Mouse (Mus musculus): ENCODE measurements around the gene Zbtb6.
A peak's percentile ranks its signal among the peaks of the same experiment; 100 is the strongest.

The Zbtb6 gene

DNA sequence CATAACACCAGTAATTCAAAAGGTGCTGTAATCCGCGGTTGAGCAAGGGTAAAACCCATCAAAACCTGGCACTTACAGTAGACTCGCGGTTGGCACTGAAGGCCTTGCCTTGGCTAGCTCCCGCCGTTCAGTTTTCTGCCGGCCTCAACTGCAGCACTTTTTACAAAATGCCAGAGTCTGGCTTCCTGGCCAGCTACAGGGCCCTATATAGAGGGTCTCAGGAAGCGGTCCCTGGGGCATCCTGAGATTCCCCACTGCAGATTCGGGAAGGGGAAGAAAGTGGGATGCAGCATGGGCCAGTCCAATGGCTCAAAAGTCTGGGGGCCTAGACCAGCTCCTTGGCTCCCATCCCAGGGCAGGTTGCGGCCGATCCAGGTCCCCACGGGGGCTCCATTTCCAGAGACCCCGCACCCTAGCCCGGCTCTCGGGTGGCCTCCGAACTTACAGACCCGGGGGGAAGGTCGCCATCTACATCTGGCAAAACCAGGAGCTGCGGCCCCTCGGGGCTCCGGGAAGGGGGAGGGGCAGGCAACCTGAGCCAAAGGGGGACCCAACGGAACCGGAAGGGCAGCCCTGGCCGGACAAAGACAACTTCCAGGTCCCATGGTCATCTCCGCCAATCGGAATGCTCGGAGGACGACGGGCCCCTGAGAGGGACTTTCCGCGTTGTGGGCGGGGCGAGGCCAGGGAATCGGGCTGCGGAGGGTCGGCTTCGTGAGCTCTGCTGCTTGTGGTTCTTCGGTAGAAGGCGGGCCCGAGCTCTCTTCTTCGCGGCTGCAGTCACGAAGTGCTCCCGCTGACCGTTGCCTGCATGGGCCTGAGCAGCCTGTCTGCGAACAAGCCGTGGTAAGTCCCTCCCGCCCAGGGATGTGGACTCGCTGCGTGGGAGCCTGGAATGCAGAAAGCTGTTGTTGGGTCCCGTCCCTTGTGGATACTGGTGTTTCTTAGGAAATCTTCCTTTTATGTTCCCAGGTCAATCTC lies at the start of gene Zbtb6, which contains the start of the genes Zbtb26 and Rabgap1:
Gene Zbtb6, minus strand, starts transcription at position 561 of the 981 bp plus-strand sequence.
Gene Zbtb26, minus strand, starts transcription at position 525 of the 981 bp plus-strand sequence.
Gene Rabgap1, plus strand, starts transcription at position 669 of the 981 bp plus-strand sequence.
- DNase-seq (ENCODE audit: low spot score in 2 of 2) = peak; percentile 96 to 97

DNA sequence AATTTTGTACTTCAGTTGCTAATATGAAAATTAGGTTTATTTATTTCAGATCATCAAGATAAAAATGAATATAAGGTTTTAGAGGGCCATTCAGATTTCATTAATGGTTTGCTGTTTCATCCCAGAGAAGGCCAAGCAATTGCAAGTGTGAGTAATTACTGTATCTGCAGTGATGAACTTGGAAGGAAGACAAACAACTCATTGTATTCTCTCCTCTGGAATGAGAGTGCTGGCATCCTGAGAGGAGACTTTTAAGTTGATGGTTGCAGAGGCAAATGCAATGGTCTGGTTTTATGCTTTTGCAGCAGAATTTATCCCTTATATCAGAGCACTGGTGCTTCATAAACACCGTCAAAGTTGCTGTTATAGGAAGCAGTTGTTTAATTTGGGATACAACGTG lies 46.0 kb upstream of the Zbtb6 start:
- DNase-seq (ENCODE audit: low spot score in 2 of 2) = no peak

DNA sequence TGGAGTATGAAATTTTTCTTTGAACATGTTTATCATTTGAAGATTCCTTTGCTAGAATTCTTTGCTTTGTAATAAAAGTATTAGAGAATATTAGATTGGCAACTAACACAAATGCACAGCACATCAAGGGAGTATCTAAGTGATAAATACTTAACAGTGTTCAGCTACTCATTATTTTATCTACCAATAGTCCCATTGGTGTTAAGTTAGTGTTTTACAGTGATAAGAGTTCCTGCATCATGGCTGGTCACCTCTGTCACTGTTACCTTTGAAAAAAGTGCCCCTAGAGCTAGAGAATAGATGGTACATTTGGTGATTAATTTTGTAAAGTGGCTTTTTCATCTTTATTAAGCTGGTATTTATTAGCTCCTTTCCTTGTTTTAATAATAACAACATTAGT lies 43.4 kb upstream of the Zbtb6 start:
- DNase-seq (ENCODE audit: low spot score in 2 of 2) = no peak

DNA sequence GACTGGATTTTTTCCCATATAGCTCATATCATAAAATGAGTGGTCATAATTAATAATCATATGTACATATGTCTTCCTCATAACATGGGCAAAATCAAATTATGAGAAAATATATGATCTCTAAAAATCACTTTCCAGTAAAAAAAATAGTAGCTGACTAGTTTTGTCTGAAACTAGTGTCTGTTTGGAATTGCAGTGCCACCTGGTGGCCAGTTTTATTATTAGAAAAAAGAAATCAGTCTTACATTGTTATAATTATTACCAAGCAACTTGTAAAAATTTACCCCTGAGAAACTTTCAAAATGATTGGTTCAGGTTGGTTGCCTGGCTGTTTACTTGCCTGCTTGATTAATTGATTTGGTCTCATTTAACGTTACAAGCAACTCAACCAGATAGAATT lies 42.4 kb upstream of the Zbtb6 start:
- DNase-seq (ENCODE audit: low spot score in 2 of 2) = peak; percentile 3 to 6

DNA sequence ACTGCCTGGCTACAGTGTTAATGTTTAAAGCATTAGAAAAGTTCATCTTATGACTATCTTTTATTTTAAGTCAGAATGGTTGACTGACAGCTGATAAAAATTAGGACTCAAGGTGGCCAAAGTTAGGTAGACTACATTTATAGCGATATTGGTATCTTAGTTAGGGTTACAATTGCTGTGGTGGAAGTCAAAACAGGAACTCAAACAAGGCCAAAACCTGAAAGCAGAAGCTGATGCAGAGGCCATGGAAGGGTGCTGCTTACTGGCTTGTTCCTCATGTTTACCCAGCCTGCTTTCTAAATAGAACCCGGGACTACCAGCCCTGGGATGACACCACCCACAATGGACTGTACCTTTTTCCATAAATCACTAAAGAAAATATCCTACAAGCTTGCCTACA lies 41.2 kb upstream of the Zbtb6 start:
- DNase-seq (ENCODE audit: low spot score in 2 of 2) = no peak

DNA sequence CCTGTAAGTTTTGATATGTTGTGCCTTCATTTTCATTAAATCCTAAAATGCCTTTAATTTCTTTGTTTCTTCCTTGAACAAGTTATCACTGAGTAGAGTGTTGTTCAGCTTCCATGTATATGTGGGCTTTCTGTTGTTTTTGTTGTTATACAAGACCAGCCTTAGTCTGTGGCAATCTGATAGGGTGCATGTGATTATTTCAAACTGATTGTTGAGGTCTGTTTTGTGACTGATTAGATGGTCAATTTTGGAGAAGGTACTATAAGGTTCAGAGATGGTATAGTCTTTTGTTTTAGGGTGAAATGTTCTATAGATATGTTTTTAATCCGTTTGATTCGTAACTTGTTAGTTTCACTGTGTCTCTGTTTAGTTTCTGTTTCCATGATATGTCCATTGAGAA lies 37.1 kb upstream of the Zbtb6 start:
- no peak for DNase-seq (ENCODE audit: low spot score in 2 of 2)

DNA sequence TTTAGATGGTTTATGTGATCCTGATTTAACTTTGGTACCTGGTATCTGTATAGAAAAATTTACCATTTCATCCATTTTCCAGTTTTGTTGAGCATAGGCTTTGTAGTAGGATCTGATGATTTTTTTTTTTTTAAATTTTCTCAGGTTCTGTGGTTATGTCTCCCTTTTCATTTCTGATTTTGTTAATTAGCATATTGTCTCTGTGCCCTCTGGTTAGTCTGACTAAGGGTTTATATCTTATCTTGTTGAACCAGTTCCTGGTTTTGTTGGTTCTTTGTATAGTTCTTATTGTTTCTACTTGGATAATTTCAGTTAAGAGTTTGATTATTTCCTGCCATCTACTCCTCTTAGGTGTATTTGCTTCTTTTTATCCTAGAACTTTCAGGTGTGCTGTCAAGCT lies 36.6 kb upstream of the Zbtb6 start:
- DNase-seq (ENCODE audit: low spot score in 2 of 2) = no peak

DNA sequence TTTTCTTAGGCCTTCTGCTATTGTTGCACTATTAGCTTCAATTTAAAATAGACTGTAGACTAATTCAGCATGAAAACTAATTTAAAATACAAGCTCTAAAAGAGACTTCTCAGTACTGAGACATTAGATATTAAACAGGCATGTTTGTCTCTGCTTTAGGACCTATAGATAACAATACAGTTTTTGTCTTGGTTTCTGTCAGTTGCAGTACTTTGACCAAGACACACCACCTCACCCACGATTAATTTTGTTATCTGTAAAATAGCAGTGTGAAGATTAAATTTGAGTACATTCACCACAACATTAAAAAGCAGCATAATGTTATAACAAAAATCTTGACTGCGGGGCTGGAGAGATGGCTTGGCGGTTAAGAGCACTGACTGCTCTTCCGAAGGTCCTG lies 23.3 kb upstream of the Zbtb6 start:
- no peak for DNase-seq (ENCODE audit: low spot score in 2 of 2)

DNA sequence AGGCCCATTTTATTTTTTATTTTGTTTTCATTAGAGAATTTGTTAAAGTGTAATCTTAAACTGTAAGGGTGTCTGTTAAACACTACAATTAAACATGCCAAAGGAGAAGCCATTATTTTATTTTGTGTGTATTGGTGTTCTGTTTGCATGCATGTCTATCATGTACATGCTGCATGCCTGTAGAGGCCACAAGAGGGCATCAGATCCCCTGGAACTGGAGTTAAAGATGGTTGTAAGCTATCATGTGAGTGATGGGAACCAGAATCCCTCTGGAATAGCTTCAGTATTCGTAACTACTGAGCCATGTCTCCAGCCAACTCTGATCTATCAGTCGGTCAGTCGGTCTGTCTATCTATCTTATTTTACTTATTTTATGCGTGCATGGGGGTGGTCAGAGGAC lies 17.7 kb upstream of the Zbtb6 start:
- DNase-seq (ENCODE audit: low spot score in 2 of 2) = no peak

DNA sequence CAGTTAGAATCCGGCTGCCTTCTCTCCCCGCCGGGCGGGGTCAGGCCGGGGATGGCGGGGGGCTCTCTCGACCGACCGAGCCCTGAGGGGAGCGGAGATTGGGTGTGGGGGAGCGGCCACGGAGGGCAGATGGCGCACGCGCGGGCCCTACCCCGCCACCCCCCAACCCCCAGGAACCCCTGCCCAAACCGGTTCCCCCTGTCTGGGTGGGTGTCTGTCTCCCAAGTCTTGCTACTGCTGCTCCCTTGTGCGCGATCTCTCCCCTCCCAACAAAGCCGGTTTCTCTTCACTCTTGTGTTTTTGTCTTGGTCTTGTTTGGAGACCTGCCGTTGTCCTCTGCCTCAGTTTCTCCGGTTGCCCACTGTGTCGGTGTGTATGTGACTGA lies 9.4 kb upstream of the Zbtb6 start:
- DNase-seq (ENCODE audit: low spot score in 2 of 2) = peak in 1 of 2 experiments; percentile 5

DNA sequence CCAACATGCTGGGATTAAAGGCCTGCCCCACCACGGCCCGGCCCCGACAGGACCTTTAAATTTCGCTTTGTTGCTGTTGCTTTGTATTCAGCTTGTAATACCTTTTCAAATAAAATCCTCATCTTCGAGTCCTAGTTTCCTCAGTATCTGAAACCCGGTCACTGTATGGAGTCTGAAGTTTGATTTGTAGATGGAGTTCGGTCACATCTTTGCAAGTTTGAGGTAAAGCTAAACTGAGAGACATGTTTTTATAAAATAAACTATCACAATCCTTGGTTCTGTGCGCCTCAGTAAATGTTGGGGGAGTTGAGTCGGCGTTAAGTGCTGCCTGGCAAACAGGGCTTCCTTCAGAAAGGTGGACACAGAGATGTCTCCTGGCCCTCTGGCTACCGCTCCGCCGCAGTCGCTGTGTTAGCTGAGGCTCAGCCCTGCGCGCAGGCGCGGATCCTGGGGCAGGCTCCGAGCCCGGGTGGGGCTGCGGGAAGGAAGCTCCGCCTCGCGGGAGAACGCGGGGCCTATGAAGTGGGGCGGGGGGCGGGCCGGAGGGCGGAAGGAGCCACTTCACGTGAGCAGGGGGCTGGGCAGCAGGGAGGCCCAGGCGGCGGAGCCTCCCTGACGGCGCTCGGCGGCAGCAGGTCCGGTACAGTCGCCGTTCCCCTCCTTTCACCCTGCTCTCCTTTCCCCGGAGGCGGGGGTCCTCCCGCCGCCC lies 8.8 kb upstream of the Zbtb6 start:
- DNase-seq (ENCODE audit: low spot score in 2 of 2) = peak; percentile 90 to 92

DNA sequence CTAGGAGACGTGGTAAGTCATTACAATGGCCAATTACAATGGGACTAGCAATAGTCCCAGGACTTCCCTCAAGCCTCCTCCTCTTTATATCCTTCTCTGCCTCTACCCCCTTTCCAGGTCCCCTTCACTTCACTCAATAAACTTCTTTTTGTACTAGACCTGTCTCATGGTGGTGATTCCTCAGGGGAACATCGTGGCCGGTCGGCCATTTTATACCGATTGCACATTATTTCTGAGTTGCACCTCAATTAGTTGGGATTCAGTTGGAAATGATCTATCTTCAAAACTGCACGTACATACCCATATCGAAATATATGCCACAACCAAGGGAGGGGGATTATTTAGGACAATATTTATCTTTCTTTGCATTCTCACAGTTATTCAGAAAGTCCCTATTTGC lies 11.4 kb downstream of the Zbtb6 start:
- DNase-seq (ENCODE audit: low spot score in 2 of 2) = no peak

DNA sequence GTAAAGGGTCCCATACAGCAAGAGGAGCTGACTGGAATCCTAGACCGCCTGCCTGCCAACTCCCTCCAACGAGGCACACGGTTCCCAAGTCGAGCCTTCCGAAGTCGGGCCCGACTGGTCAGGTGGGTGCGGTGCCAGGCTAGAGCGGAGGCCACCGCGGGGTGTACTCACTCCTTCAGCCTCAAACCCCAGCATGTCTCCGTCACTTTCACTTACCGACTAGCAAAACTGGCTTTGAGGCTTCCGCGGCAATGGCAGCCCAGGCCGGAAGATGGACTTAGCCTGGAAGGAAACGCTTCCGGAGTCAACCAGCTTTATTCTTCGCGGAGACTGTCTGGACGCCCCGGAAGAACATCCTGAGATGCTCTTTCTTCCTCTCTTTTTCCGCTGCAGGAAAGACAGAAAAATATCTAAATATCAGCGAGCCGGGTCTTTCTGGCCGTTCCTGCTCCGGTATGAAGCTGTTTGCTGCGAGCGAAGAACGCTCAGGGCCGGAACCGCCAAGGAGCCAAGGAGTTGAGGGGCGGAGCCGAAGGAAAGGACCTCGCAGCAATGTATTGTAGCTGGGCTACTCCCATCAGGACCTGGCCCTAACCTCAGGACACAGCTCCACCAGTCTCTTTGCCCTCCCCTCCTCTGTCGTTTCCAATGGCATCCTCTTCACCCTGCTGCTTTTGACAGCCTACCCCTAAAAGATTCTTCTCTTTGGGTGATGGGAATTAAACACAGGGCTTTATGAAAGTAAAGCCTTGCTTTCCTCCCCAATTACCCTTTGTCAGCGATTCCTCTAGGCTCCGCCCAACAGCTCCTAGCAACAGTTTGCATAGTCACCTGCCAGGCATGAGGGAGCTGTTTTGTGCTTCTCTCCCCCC lies 12.1 kb downstream of the Zbtb6 start:
- DNase-seq (ENCODE audit: low spot score in 2 of 2) = peak; percentile 84 to 87

DNA sequence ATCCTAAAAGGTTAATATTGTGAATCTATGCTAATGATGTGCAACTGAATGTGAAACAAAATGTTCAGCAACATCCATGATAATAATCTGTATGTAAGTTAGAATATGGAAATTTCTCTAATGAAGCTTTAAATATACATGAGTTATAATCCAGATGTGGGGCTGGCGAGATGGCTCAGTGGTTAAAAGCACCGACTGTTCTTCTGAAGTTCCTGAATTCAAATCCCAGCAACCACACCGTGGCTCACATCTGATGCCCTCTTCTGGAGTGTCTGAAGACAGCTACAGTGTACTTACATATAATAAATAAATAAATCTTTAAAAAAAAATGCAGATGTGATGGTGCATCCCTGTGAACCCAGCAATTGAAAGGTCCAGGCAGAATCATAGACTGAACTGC lies 19.3 kb downstream of the Zbtb6 start:
- DNase-seq (ENCODE audit: low spot score in 2 of 2) = no peak

DNA sequence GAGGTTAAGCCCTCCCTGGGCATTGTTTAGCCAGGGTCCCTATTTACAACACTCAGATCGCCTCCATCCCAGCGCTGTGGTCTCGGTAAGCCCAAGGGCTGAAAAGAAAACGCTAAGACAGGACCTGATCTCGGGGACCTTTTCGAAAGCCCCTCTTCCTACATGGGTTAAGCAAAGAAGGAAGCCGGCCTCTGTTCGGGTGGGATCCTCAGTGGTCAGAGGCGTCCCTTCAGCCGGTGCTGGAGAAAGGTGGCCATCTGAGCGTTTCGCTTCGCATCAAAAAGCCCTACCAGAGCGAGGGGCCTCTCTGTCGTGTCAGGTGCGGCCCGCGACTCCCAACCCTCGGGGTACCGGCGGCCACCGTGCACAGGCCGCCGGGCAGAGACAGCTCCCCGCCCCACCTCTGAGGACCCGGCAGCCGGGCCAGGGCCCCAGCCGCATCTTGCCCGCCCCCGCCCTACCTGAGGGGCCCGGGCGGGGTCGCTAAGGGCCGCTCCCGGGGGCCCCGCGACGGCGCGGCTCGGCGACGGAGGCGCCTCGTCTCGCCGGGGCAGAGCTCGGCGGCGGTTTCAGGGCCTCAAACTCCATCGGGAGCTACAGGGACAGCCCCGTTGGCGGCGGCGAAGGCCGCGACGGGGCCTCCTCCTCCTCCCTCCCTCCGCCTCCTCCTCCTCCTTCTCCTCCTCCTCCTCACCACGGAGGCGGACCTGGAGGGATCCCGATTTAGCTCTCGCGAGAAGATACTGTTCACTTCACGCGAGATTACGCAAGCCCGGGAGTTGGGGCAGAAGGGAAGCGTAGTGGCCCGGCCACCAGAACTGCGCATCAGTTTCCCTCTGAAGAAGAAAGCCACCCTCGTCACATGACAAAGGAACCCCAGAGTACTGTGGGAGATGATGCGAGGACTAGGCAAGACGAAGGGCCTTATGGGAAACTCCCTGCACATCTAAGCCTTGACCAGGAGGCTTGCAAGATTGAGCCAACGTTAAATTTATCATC lies 20.4 kb downstream of the Zbtb6 start, which contains the start of gene Rc3h2:
Gene Rc3h2, minus strand, starts transcription at position 598 of the 999 bp plus-strand sequence.
- peak; percentile 96 to 97 for DNase-seq (ENCODE audit: low spot score in 2 of 2)

DNA sequence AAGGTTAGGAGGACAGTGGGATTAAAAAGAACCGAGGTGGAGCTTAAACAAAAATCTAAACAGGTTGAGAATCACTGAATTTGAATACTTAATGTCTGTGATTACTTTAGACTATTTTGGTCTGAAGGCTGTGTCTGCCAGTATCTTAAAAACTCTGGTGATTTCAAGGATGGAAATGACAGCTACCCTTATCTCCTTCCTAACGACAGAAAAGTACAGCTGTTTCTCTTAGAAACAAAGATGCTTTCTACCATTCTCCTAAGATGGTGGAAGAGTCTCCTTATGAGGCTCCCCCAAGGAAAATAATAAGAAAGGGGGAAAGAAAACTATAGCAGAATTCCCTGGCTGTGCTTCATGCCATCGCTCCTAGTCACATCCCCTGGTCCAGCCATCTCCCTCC lies 21.1 kb downstream of the Zbtb6 start:
- DNase-seq (ENCODE audit: low spot score in 2 of 2) = no peak

DNA sequence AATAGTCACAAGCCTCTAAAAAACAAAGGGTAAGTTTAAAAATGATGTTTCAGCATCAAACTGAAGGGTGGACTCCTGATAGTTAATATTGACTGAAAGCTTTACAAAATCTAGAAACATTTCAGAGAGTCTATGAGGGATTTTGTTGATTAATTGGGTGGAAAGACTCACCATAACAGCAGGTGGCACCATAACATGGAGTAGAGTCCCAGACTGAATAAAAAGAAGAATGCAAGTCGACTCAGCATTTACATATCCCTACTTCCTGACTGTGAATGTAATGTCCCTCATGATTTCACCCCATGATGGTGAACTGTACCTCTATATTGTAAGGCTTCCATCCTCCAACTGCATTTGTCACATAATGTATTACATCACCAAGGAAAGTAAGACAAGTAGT lies 47.4 kb downstream of the Zbtb6 start:
- DNase-seq (ENCODE audit: low spot score in 2 of 2) = no peak

DNA sequence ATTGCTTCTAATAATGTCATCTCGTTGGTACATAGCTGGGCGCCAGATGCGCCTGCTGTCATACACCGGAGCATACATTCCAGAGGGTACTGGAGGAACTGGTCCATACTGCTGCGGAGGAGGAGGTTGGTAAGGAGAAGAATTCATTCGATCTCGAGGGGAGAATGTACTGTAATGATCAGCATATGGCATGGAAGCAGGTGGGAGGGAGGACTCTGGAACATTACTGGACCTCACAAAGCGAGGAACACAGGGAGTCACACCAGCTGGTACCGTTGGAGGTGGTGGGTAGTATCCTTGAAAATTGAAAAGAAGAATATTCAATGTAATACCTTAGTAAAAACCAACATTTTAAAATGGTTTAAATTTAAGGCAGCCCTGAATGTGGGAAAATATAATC lies 60.0 kb downstream of the Zbtb6 start:
- no peak for DNase-seq (ENCODE audit: low spot score in 2 of 2)

DNA sequence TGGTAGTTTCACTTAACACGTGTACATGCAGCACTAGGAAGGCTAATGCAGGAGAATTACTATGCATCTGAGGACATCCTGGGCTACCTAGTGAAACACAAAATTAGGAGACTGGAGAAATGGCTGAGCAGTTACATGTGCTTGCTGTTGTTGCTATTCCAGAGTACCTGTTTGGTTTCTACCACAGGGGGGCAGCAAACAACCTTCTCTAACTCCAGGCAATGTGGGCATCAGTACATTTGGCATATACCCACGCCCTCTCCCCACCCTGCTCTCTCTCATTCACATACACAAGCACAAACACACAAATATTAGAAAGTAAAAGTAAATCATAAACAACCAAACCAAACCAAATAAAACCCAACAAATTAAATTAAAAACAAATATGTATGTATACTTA lies 62.8 kb downstream of the Zbtb6 start:
- DNase-seq (ENCODE audit: low spot score in 2 of 2) = peak in 1 of 2 experiments; percentile 31

DNA sequence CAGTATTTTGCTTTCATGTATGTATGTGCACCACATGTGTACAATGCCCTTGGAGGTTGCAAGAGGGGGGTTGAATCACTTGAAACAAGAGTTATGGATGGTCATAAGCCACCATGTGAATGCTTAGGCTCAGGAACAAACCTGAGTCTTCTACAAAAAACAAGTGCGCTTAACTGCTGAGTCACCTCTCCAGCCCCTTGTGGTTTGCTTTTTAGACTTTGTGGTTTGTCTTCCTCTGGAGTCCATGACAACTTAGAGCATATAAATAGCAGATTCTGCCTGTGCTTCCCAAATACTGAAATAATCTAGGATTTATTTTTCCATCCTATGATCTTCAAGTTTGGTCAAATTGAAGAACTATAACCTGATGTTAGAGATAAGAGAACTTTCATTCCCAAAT lies 67.0 kb downstream of the Zbtb6 start:
- DNase-seq (ENCODE audit: low spot score in 2 of 2) = no peak

Data from heart, adult 9 months (tissue).